Mouse (Mus musculus): ENCODE data around the gene Gcdh. TPM values are rescaled to one million over a fixed set of nuclear protein-coding genes. Genes with fewer than 3 reads are reported as not detected.
A peak's percentile ranks its signal among the peaks of the same experiment; 100 is the strongest.

The Gcdh gene
- polyA plus RNA-seq, 1 experiment from 2014 or later: 18.5 TPM

- ATAC-seq (ENCODE audit: low FRiP score, low TSS enrichment): no peak
- TF ChIP-seq EP300 (optimal IDR thresholded peaks at IDR 0.05) (no peak), CTCF (IDR thresholded peaks at IDR 0.05; ENCODE audit: low read depth) (no peak)
- DNase-seq (ENCODE audit: low spot score): no peak
- no peaks in the 10 kb centered on the region for H3K9me3 ChIP-seq (ENCODE audit: control insufficient read depth, low read length)
- 64% methylated on average over 9 of the region's 9 CpGs for WGBS
- peak overlapping the region; percentile 27; the same call in 1 of the 2 replicates for H3K9ac ChIP-seq (ENCODE audit: low read length)
- H3K4me1 ChIP-seq (replicated peaks; ENCODE audit: control insufficient read depth, insufficient read depth): peaks cover 7% of the 10 kb centered on the region; the same call in 1 of the 2 replicates
- peaks cover 26% of the 10 kb centered on the region for H3K36me3 ChIP-seq (ENCODE audit: control insufficient read depth, insufficient read depth, low read length)
- H3K27ac ChIP-seq (replicated peaks): no peak overlapping the region
- peak overlapping the region; percentile 91 for H3K4me2 ChIP-seq (replicated peaks; ENCODE audit: low read depth)
- no peaks in the 10 kb centered on the region for H3K27me3 ChIP-seq (ENCODE audit: control insufficient read depth, insufficient read depth, low read length)
- H3K4me3 ChIP-seq (ENCODE audit: low read depth, low read length): 0 out of 2 replicates have a peak overlapping the region, but pooled peaks have one; percentile 13
Measured at GRCm38 (mm10) chr8:84844397-84845070, 49.2 kb downstream of the Gcdh start.

GRCm38 (mm10) chr8:84841514-84841913, 52.2 kb downstream of the Gcdh start:
- no peak overlapping the region for H3K9ac ChIP-seq (ENCODE audit: low read length)
- peaks cover 7% of the 10 kb centered on the region; the same call in 1 of the 2 replicates for H3K4me1 ChIP-seq (replicated peaks; ENCODE audit: control insufficient read depth, insufficient read depth)
- H3K9me3 ChIP-seq (ENCODE audit: control insufficient read depth, low read length): no peaks in the 10 kb centered on the region
- H3K27ac ChIP-seq (replicated peaks): no peak overlapping the region
- peaks cover 36% of the 10 kb centered on the region for H3K36me3 ChIP-seq (ENCODE audit: control insufficient read depth, insufficient read depth, low read length)
- no peaks in the 10 kb centered on the region for H3K27me3 ChIP-seq (ENCODE audit: control insufficient read depth, insufficient read depth, low read length)
- no peak for DNase-seq (ENCODE audit: low spot score)
- TF ChIP-seq EP300 (optimal IDR thresholded peaks at IDR 0.05): no peak
- TF ChIP-seq CTCF (IDR thresholded peaks at IDR 0.05; ENCODE audit: low read depth): no peak
- no peak overlapping the region for H3K4me2 ChIP-seq (replicated peaks; ENCODE audit: low read depth)
- WGBS: 74% methylated on average over 1 of the region's 1 CpGs
- no peak overlapping the region for H3K4me3 ChIP-seq (ENCODE audit: low read depth, low read length)
- no peak for ATAC-seq (ENCODE audit: low FRiP score, low TSS enrichment)

- Histone ChIP-seq H3K4me2 (replicated peaks; ENCODE audit: low read depth) (peak within 1 kb of the TSS; percentile 91), H3K4me3 (ENCODE audit: low read depth, low read length) (peak within 1 kb of the TSS; percentile 88), H3K36me3 (ENCODE audit: control insufficient read depth, insufficient read depth, low read length) (peaks cover 47% of the 10 kb centered on the region), H3K9me3 (ENCODE audit: control insufficient read depth, low read length) (no peaks in the 10 kb centered on the region), H3K9ac (ENCODE audit: low read length) (peak within 1 kb of the TSS; percentile 91), H3K27me3 (ENCODE audit: control insufficient read depth, insufficient read depth, low read length) (no peaks in the 10 kb centered on the region), H3K4me1 (replicated peaks; ENCODE audit: control insufficient read depth, insufficient read depth) (peaks cover 7% of the 10 kb centered on the region; the same call in 1 of the 2 replicates), H3K27ac (replicated peaks) (peak within 1 kb of the TSS; percentile 91)
- ATAC-seq (ENCODE audit: low FRiP score, low TSS enrichment) (peak; percentile 96), DNase-seq (ENCODE audit: low spot score) (peak; percentile 94)
- under 1% methylated on average over 43 of the region's 55 CpGs for WGBS
- TF ChIP-seq CTCF (IDR thresholded peaks at IDR 0.05; ENCODE audit: low read depth): no peak
- TF ChIP-seq EP300 (optimal IDR thresholded peaks at IDR 0.05): no peak
Measured at GRCm38 (mm10) chr8:84840248-84840999, 53.3 kb downstream of the Gcdh start, which contains the start of gene Rad23a. Rad23a (minus strand) TSS chr8:84840665.

- peak overlapping the region; percentile 91 for H3K27ac ChIP-seq (replicated peaks)
- DNase-seq (ENCODE audit: low spot score) (no peak), ATAC-seq (ENCODE audit: low FRiP score, low TSS enrichment) (no peak)
- H3K36me3 ChIP-seq (ENCODE audit: control insufficient read depth, insufficient read depth, low read length): peaks cover 47% of the 10 kb centered on the region
- no peak for TF ChIP-seq EP300 (optimal IDR thresholded peaks at IDR 0.05)
- TF ChIP-seq CTCF (IDR thresholded peaks at IDR 0.05; ENCODE audit: low read depth): no peak
- H3K27me3 ChIP-seq (ENCODE audit: control insufficient read depth, insufficient read depth, low read length): no peaks in the 10 kb centered on the region
- H3K4me3 ChIP-seq (ENCODE audit: low read depth, low read length): peak overlapping the region; percentile 88
- under 1% methylated on average over 7 of the region's 7 CpGs for WGBS
- H3K9ac ChIP-seq (ENCODE audit: low read length): peak overlapping the region; percentile 91
- peak overlapping the region; percentile 91 for H3K4me2 ChIP-seq (replicated peaks; ENCODE audit: low read depth)
- no peaks in the 10 kb centered on the region for H3K9me3 ChIP-seq (ENCODE audit: control insufficient read depth, low read length)
- H3K4me1 ChIP-seq (replicated peaks; ENCODE audit: control insufficient read depth, insufficient read depth): peaks cover 7% of the 10 kb centered on the region; the same call in 1 of the 2 replicates
Measured at GRCm38 (mm10) chr8:84839875-84840247, 53.9 kb downstream of the Gcdh start.

- Histone ChIP-seq H3K9ac (ENCODE audit: low read length) (peak overlapping the region; percentile 91; the same call in 1 of the 2 replicates), H3K4me1 (replicated peaks; ENCODE audit: control insufficient read depth, insufficient read depth) (peaks cover 2% of the 10 kb centered on the region; the same call in 1 of the 2 replicates), H3K27me3 (ENCODE audit: control insufficient read depth, insufficient read depth, low read length) (no peaks in the 10 kb centered on the region), H3K36me3 (ENCODE audit: control insufficient read depth, insufficient read depth, low read length) (peaks cover 43% of the 10 kb centered on the region), H3K9me3 (ENCODE audit: control insufficient read depth, low read length) (no peaks in the 10 kb centered on the region), H3K4me3 (ENCODE audit: low read depth, low read length) (peak overlapping the region; percentile 88), H3K27ac (replicated peaks) (no peak overlapping the region), H3K4me2 (replicated peaks; ENCODE audit: low read depth) (peak overlapping the region; percentile 91)
- 72% methylated on average over 2 of the region's 2 CpGs for WGBS
- no peak for DNase-seq (ENCODE audit: low spot score)
- no peak for ATAC-seq (ENCODE audit: low FRiP score, low TSS enrichment)
- TF ChIP-seq EP300 (optimal IDR thresholded peaks at IDR 0.05) (no peak), CTCF (IDR thresholded peaks at IDR 0.05; ENCODE audit: low read depth) (no peak)
Measured at GRCm38 (mm10) chr8:84839411-84839810, 54.3 kb downstream of the Gcdh start.
